Mouse (Mus musculus) limb, embryonic 11.5 days (tissue): ENCODE results near the gene Gm49336. TPM values are rescaled to one million over a fixed set of nuclear protein-coding genes. Genes with fewer than 3 reads are reported as not detected.

Experiments used
- ATAC-seq: fragments of 200-750 bp; cut with Nextera tagmentation; 2 replicates; pipeline ENCODE4 v1.8.0; 2017; ENCODE audit warnings: low read depth; ENCODE audit not compliant: insufficient number of reproducible peaks, low FRiP score, low TSS enrichment
- DNase-seq: peaks from one replicate; pipeline ENCODE4 v3.0.0-alpha.2; 2015; ENCODE audit warnings: low spot score
- H3K27ac ChIP-seq: fragments of 300-500 bp; sonication (generic); replicated peaks from 2 replicates; pipeline ENCODE4 v1.5.1; 2014; ENCODE audit warnings: low read depth, mild to moderate bottlenecking, low read length
- H3K27me3 ChIP-seq: fragments of 300-500 bp; sonication (generic); 2 replicates; pipeline ENCODE4 v1.6.1; 2014; ENCODE audit warnings: mild to moderate bottlenecking, low read length, mixed read lengths; ENCODE audit not compliant: control insufficient read depth, insufficient read depth
- H3K36me3 ChIP-seq: fragments of 300-500 bp; sonication (generic); 2 replicates; pipeline ENCODE4 v1.6.1; 2014; ENCODE audit warnings: mild to moderate bottlenecking, low read length, moderate library complexity, mixed read lengths; ENCODE audit not compliant: control insufficient read depth, insufficient read depth
- H3K4me1 ChIP-seq: fragments of 300-500 bp; sonication (generic); 2 replicates; pipeline ENCODE4 v1.6.1; 2014; ENCODE audit warnings: low read length, mixed read lengths; ENCODE audit not compliant: control insufficient read depth, insufficient read depth
- H3K4me2 ChIP-seq: fragments of 300-500 bp; sonication (generic); 2 replicates; pipeline ENCODE4 v1.6.1; 2014; ENCODE audit warnings: low read depth, mild to moderate bottlenecking, moderate library complexity; ENCODE audit not compliant: severe bottlenecking
- H3K4me3 ChIP-seq: fragments of 300-500 bp; sonication (generic); 2 replicates; pipeline ENCODE4 v1.5.1; 2014; ENCODE audit warnings: low read depth, low read length
- H3K9ac ChIP-seq: fragments of 300-500 bp; sonication (generic); 2 replicates; pipeline ENCODE4 v1.6.1; 2014; ENCODE audit warnings: mild to moderate bottlenecking, low read length
- H3K9me3 ChIP-seq: fragments of 300-500 bp; sonication (generic); 2 replicates; pipeline ENCODE4 v1.6.1; 2016; ENCODE audit warnings: low read length; ENCODE audit not compliant: control insufficient read depth
- WGBS: fragments of 180-500 bp; shearing (Covaris S2); extraction: QIAGEN DNeasy Blood & Tissue Kit; methylation state at CpG from one replicate; pipeline ENCODE4 v1.1.7; 2014; 5-methylcytosine and 5-hydroxymethylcytosine counted together
- polyA plus RNA-seq: library from polyadenylated mRNA; unstranded; fragments of >200 nt; fragmentation: Nextera tagmentation; extraction: Ambion mirVana; gene quantifications from 2 replicates; pipeline ENCODE4 v1.2.1, GENCODE M21; 2014

Gm49336 gene
- polyA plus RNA-seq, 1 experiment from 2014 or later, result 67.0 TPM

- DNase-seq (no peak), ATAC-seq (no peak)
- H3K4me3 ChIP-seq, result no peak overlapping the region
- no peak overlapping the region for H3K4me2 ChIP-seq
- no peak overlapping the region for H3K9ac ChIP-seq
- H3K4me1 ChIP-seq, result no peaks in the 10 kb centered on the region
- H3K27ac ChIP-seq, result no peak overlapping the region
- peaks cover 18% of the 10 kb centered on the region for H3K27me3 ChIP-seq
- WGBS, result 90% methylated on average over 2 of the region's 2 CpGs
- no peaks in the 10 kb centered on the region for H3K9me3 ChIP-seq
- H3K36me3 ChIP-seq, result no peaks in the 10 kb centered on the region
Measured at GRCm38 (mm10) chr14:60181306-60181705, 70.0 kb downstream of the Gm49336 start.

- no peaks in the 10 kb centered on the region for H3K9me3 ChIP-seq
- 30% methylated on average over 2 of the region's 2 CpGs for WGBS
- ATAC-seq (no peak), DNase-seq (no peak)
- H3K27me3 ChIP-seq, result peaks cover 20% of the 10 kb centered on the region
- no peak overlapping the region for H3K4me2 ChIP-seq
- no peaks in the 10 kb centered on the region for H3K4me1 ChIP-seq
- no peaks in the 10 kb centered on the region for H3K36me3 ChIP-seq
- no peak overlapping the region for H3K27ac ChIP-seq
- no peak overlapping the region for H3K4me3 ChIP-seq
- no peak overlapping the region for H3K9ac ChIP-seq
Measured at GRCm38 (mm10) chr14:60178571-60178955, 72.7 kb downstream of the Gm49336 start.

GRCm38 (mm10) chr14:60177614-60178570, 73.4 kb downstream of the Gm49336 start:
- DNase-seq (peak; percentile 43), ATAC-seq (no peak)
- Histone ChIP-seq H3K36me3 (no peaks in the 10 kb centered on the region), H3K27ac (no peak overlapping the region), H3K9me3 (no peaks in the 10 kb centered on the region), H3K4me3 (peak overlapping the region; percentile 73), H3K4me1 (no peaks in the 10 kb centered on the region), H3K9ac (peak overlapping the region; percentile 61), H3K4me2 (peak overlapping the region; percentile 98), H3K27me3 (peaks cover 20% of the 10 kb centered on the region)
- 22% methylated on average over 33 of the region's 37 CpGs for WGBS

GRCm38 (mm10) chr14:60176891-60177613, 74.3 kb downstream of the Gm49336 start:
- peak overlapping the region; percentile 73 for H3K4me3 ChIP-seq
- H3K4me1 ChIP-seq, result no peaks in the 10 kb centered on the region
- H3K36me3 ChIP-seq, result no peaks in the 10 kb centered on the region
- under 1% methylated on average over 58 of the region's 84 CpGs for WGBS
- H3K9me3 ChIP-seq, result no peaks in the 10 kb centered on the region
- H3K27ac ChIP-seq, result no peak overlapping the region
- ATAC-seq (peak; percentile 62; the same call in 1 of the 2 replicates), DNase-seq (peak; percentile 60)
- peak overlapping the region; percentile 61 for H3K9ac ChIP-seq
- peak overlapping the region; percentile 98 for H3K4me2 ChIP-seq
- peaks cover 20% of the 10 kb centered on the region for H3K27me3 ChIP-seq

GRCm38 (mm10) chr14:60176469-60176890, 74.8 kb downstream of the Gm49336 start:
- Histone ChIP-seq H3K4me2 (peak overlapping the region; percentile 98), H3K4me1 (no peaks in the 10 kb centered on the region), H3K9ac (no peak overlapping the region), H3K4me3 (peak overlapping the region; percentile 73), H3K27me3 (peaks cover 20% of the 10 kb centered on the region), H3K36me3 (no peaks in the 10 kb centered on the region), H3K9me3 (no peaks in the 10 kb centered on the region), H3K27ac (no peak overlapping the region)
- WGBS, result 34% methylated on average over 9 of the region's 9 CpGs
- no peak for DNase-seq
- ATAC-seq, result peak; percentile 26; the same call in 1 of the 2 replicates

GRCm38 (mm10) chr14:60172286-60173055, 78.8 kb downstream of the Gm49336 start:
- ATAC-seq (no peak), DNase-seq (no peak)
- Histone ChIP-seq H3K9ac (no peak overlapping the region), H3K27me3 (peaks cover 9% of the 10 kb centered on the region), H3K4me2 (no peak overlapping the region), H3K4me1 (no peaks in the 10 kb centered on the region), H3K27ac (no peak overlapping the region), H3K36me3 (no peaks in the 10 kb centered on the region), H3K4me3 (no peak overlapping the region), H3K9me3 (no peaks in the 10 kb centered on the region)
- WGBS, result 68% methylated on average over 12 of the region's 12 CpGs

- DNase-seq (no peak), ATAC-seq (no peak)
- no peak overlapping the region for H3K9ac ChIP-seq
- no peak overlapping the region for H3K4me2 ChIP-seq
- H3K27me3 ChIP-seq, result peaks cover 2% of the 10 kb centered on the region; the same call in 1 of the 2 replicates
- WGBS, result 65% methylated on average over 16 of the region's 16 CpGs
- no peaks in the 10 kb centered on the region for H3K9me3 ChIP-seq
- H3K27ac ChIP-seq, result no peak overlapping the region
- H3K4me3 ChIP-seq, result no peak overlapping the region
- H3K36me3 ChIP-seq, result no peaks in the 10 kb centered on the region
- H3K4me1 ChIP-seq, result no peaks in the 10 kb centered on the region
Measured at GRCm38 (mm10) chr14:60170845-60171610, 80.3 kb downstream of the Gm49336 start.
